Mouse (Mus musculus): ENCODE data around the gene Susd6. TPM values are rescaled to one million over a fixed set of nuclear protein-coding genes. Genes with fewer than 3 reads are reported as not detected.

Gene Susd6
- polyA plus RNA-seq, 1 experiment from 2014 or later, result 17.7 TPM

- Histone ChIP-seq H3K9ac (ENCODE audit: low read depth, low read length) (no peak overlapping the region), H3K4me2 (replicated peaks; ENCODE audit: low read depth, low read length) (no peak overlapping the region), H3K9me3 (ENCODE audit: control insufficient read depth, low read length) (no peaks in the 10 kb centered on the region), H3K27ac (ENCODE audit: low read depth, low read length) (0 out of 2 replicates have a peak overlapping the region, but pooled peaks have one; percentile 10), H3K27me3 (ENCODE audit: control insufficient read depth, insufficient read depth, low read length) (no peaks in the 10 kb centered on the region), H3K4me1 (replicated peaks; ENCODE audit: control insufficient read depth, insufficient read depth, low read length) (peaks cover 2% of the 10 kb centered on the region; the same call in 1 of the 2 replicates), H3K36me3 (ENCODE audit: control insufficient read depth, insufficient read depth, low read length) (no peaks in the 10 kb centered on the region), H3K4me3 (ENCODE audit: low read depth, low read length) (no peak overlapping the region)
- 29% methylated on average over 1 of the region's 1 CpGs for WGBS
- ATAC-seq (ENCODE audit: low FRiP score) (no peak), DNase-seq (ENCODE audit: low spot score) (no peak)
These were observed 65.3 kb downstream of the Susd6 start for GRCm38 (mm10) chr12:80855581-80855980.

- Histone ChIP-seq H3K4me1 (replicated peaks; ENCODE audit: control insufficient read depth, insufficient read depth, low read length) (peaks cover 2% of the 10 kb centered on the region), H3K4me2 (replicated peaks; ENCODE audit: low read depth, low read length) (no peak overlapping the region), H3K27me3 (ENCODE audit: control insufficient read depth, insufficient read depth, low read length) (no peaks in the 10 kb centered on the region), H3K9ac (ENCODE audit: low read depth, low read length) (no peak overlapping the region), H3K9me3 (ENCODE audit: control insufficient read depth, low read length) (no peaks in the 10 kb centered on the region), H3K27ac (ENCODE audit: low read depth, low read length) (peak overlapping the region; percentile 82), H3K36me3 (ENCODE audit: control insufficient read depth, insufficient read depth, low read length) (no peaks in the 10 kb centered on the region), H3K4me3 (ENCODE audit: low read depth, low read length) (no peak overlapping the region)
- 60% methylated on average over 3 of the region's 3 CpGs for WGBS
- DNase-seq (ENCODE audit: low spot score) (peak; percentile 26), ATAC-seq (ENCODE audit: low FRiP score) (peak; percentile 75)
These were observed 67.5 kb downstream of the Susd6 start for GRCm38 (mm10) chr12:80857636-80858293.

DNA sequence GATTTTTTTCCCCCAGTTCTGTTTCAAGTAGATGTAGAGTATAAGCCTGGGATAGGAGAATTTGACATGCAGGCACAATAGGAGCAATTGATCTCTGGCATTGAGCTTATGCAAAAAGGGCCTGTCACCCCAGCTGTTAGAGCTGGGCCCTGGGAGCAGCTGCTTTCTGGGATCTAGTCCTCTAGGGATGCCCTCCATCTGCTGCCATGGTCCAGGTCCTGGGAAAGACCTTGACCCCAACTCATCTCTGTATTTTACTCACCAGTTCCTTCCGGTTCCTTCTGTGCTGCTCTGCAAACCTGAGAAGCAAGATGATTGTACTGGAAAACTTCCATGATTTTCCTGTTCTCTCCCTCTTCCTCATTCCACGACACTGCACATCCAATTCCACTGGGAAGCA, 68.0 kb downstream of the Susd6 start:
- no peak overlapping the region for H3K9ac ChIP-seq (ENCODE audit: low read depth, low read length)
- peak; percentile 86 for ATAC-seq (ENCODE audit: low FRiP score)
- WGBS, result 54% methylated on average over 2 of the region's 2 CpGs

DNA sequence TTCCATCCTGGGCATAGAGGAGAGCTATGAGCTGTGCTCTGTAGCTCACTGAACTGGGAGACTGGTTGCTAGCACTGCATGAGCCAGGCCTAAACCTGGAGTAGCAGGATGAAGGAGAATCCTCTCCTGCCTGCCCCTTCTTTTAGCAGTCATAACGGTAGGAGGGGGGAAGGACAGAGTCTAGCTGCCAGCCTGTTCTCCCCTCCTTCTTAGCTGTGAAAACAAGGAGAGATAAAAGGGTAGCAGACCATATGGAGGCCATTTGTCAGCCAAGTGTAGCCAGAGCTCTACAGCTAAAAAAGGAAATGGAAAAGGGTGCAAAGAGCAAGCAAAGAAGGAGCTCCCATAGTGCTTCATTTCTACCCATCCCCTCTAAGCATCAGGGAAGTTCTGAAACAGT, 71.6 kb downstream of the Susd6 start:
- Histone ChIP-seq H3K4me3 (ENCODE audit: low read depth, low read length) (no peak overlapping the region), H3K4me2 (replicated peaks; ENCODE audit: low read depth, low read length) (no peak overlapping the region), H3K27ac (ENCODE audit: low read depth, low read length) (no peak overlapping the region), H3K27me3 (ENCODE audit: control insufficient read depth, insufficient read depth, low read length) (no peaks in the 10 kb centered on the region), H3K4me1 (replicated peaks; ENCODE audit: control insufficient read depth, insufficient read depth, low read length) (peaks cover 2% of the 10 kb centered on the region), H3K9me3 (ENCODE audit: control insufficient read depth, low read length) (no peaks in the 10 kb centered on the region), H3K36me3 (ENCODE audit: control insufficient read depth, insufficient read depth, low read length) (no peaks in the 10 kb centered on the region), H3K9ac (ENCODE audit: low read depth, low read length) (no peak overlapping the region)
- ATAC-seq (ENCODE audit: low FRiP score) (no peak), DNase-seq (ENCODE audit: low spot score) (no peak)
- 19% methylated on average over 1 of the region's 1 CpGs for WGBS

More for the DNA sequence above, 68.0 kb downstream of the Susd6 start:
- H3K27ac ChIP-seq (ENCODE audit: low read depth, low read length), result peak overlapping the region; percentile 82
- H3K27me3 ChIP-seq (ENCODE audit: control insufficient read depth, insufficient read depth, low read length), result no peaks in the 10 kb centered on the region
- H3K9me3 ChIP-seq (ENCODE audit: control insufficient read depth, low read length), result no peaks in the 10 kb centered on the region
- H3K4me3 ChIP-seq (ENCODE audit: low read depth, low read length), result no peak overlapping the region
- no peaks in the 10 kb centered on the region for H3K36me3 ChIP-seq (ENCODE audit: control insufficient read depth, insufficient read depth, low read length)
- DNase-seq (ENCODE audit: low spot score), result peak; percentile 70
- peaks cover 2% of the 10 kb centered on the region for H3K4me1 ChIP-seq (replicated peaks; ENCODE audit: control insufficient read depth, insufficient read depth, low read length)
- no peak overlapping the region for H3K4me2 ChIP-seq (replicated peaks; ENCODE audit: low read depth, low read length)

DNA sequence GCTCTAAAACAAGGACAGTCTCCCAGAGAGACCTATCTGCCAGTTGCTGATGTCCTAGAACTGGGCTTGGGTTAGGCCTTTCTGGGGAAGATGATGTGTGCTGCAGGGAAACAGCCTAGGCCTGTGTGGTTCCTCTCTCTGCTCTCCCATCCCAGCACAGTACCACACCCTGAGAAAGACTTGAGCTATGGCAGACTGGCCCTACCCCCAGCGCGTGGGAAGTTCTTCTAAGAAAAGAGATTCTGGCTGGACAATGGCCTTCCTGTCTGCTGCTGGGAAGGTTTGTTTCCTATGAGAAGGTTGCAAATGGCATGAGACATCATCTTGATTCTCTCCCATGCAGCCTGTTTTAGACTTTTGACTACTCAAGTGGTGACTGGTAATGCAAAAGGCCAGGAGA, 73.1 kb downstream of the Susd6 start:
- Histone ChIP-seq H3K27ac (ENCODE audit: low read depth, low read length) (no peak overlapping the region), H3K9me3 (ENCODE audit: control insufficient read depth, low read length) (no peaks in the 10 kb centered on the region), H3K4me1 (replicated peaks; ENCODE audit: control insufficient read depth, insufficient read depth, low read length) (peaks cover under 1% of the 10 kb centered on the region), H3K36me3 (ENCODE audit: control insufficient read depth, insufficient read depth, low read length) (no peaks in the 10 kb centered on the region), H3K4me2 (replicated peaks; ENCODE audit: low read depth, low read length) (no peak overlapping the region), H3K27me3 (ENCODE audit: control insufficient read depth, insufficient read depth, low read length) (no peaks in the 10 kb centered on the region), H3K9ac (ENCODE audit: low read depth, low read length) (no peak overlapping the region), H3K4me3 (ENCODE audit: low read depth, low read length) (no peak overlapping the region)
- ATAC-seq (ENCODE audit: low FRiP score) (no peak), DNase-seq (ENCODE audit: low spot score) (no peak)
- WGBS, result 69% methylated on average over 2 of the region's 2 CpGs

DNA sequence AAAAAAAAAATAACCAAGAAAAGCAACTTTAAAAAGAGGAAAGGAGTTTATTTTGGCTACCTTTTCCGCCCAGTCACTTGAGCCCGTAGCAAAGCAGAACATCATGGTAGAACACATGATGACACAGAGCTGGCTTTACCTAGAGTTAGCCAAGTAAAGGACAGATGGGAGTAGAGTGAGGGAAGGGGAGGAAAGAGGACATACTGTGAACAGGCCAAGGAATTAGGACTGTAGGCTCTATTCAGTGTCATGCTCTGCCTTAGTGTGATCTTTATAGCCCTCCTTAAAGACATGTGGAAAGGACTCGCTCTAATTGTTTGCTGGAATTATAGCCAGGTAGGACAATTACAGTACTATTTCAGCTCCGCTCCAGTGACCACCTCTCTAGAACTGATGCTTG, 74.9 kb downstream of the Susd6 start:
- no peaks in the 10 kb centered on the region for H3K9me3 ChIP-seq (ENCODE audit: control insufficient read depth, low read length)
- no peak for ATAC-seq (ENCODE audit: low FRiP score)
- 93% methylated on average over 4 of the region's 4 CpGs for WGBS
- no peak overlapping the region for H3K4me2 ChIP-seq (replicated peaks; ENCODE audit: low read depth, low read length)
- H3K27ac ChIP-seq (ENCODE audit: low read depth, low read length), result no peak overlapping the region
- DNase-seq (ENCODE audit: low spot score), result no peak
- H3K4me3 ChIP-seq (ENCODE audit: low read depth, low read length), result no peak overlapping the region
- no peaks in the 10 kb centered on the region for H3K36me3 ChIP-seq (ENCODE audit: control insufficient read depth, insufficient read depth, low read length)
- H3K4me1 ChIP-seq (replicated peaks; ENCODE audit: control insufficient read depth, insufficient read depth, low read length), result no peaks in the 10 kb centered on the region; the same call in none of the 2 replicates
- no peaks in the 10 kb centered on the region for H3K27me3 ChIP-seq (ENCODE audit: control insufficient read depth, insufficient read depth, low read length)
- H3K9ac ChIP-seq (ENCODE audit: low read depth, low read length), result no peak overlapping the region

- WGBS, result 88% methylated on average over 2 of the region's 2 CpGs
- Histone ChIP-seq H3K4me3 (ENCODE audit: low read depth, low read length) (no peak overlapping the region), H3K4me2 (replicated peaks; ENCODE audit: low read depth, low read length) (no peak overlapping the region), H3K27me3 (ENCODE audit: control insufficient read depth, insufficient read depth, low read length) (no peaks in the 10 kb centered on the region), H3K9ac (ENCODE audit: low read depth, low read length) (no peak overlapping the region), H3K27ac (ENCODE audit: low read depth, low read length) (no peak overlapping the region), H3K36me3 (ENCODE audit: control insufficient read depth, insufficient read depth, low read length) (no peaks in the 10 kb centered on the region), H3K4me1 (replicated peaks; ENCODE audit: control insufficient read depth, insufficient read depth, low read length) (no peaks in the 10 kb centered on the region; the same call in none of the 2 replicates), H3K9me3 (ENCODE audit: control insufficient read depth, low read length) (no peaks in the 10 kb centered on the region)
- ATAC-seq (ENCODE audit: low FRiP score) (no peak), DNase-seq (ENCODE audit: low spot score) (no peak)
These were observed 75.7 kb downstream of the Susd6 start for GRCm38 (mm10) chr12:80866023-80866422.

- DNase-seq (ENCODE audit: low spot score), result no peak
- no peak for ATAC-seq (ENCODE audit: low FRiP score)
- no peaks in the 10 kb centered on the region for H3K36me3 ChIP-seq (ENCODE audit: control insufficient read depth, insufficient read depth, low read length)
- no peaks in the 10 kb centered on the region for H3K9me3 ChIP-seq (ENCODE audit: control insufficient read depth, low read length)
- no peak overlapping the region for H3K4me2 ChIP-seq (replicated peaks; ENCODE audit: low read depth, low read length)
- WGBS, result 90% methylated on average over 3 of the region's 3 CpGs
- no peak overlapping the region for H3K27ac ChIP-seq (ENCODE audit: low read depth, low read length)
- no peak overlapping the region for H3K4me3 ChIP-seq (ENCODE audit: low read depth, low read length)
- no peaks in the 10 kb centered on the region for H3K27me3 ChIP-seq (ENCODE audit: control insufficient read depth, insufficient read depth, low read length)
- H3K4me1 ChIP-seq (replicated peaks; ENCODE audit: control insufficient read depth, insufficient read depth, low read length), result no peaks in the 10 kb centered on the region; the same call in 1 of the 2 replicates
- no peak overlapping the region for H3K9ac ChIP-seq (ENCODE audit: low read depth, low read length)
These were observed 76.8 kb downstream of the Susd6 start for GRCm38 (mm10) chr12:80867083-80867482.

GRCm38 (mm10) chr12:80868401-80868800, 78.1 kb downstream of the Susd6 start:
- H3K27ac ChIP-seq (ENCODE audit: low read depth, low read length), result no peak overlapping the region

More at GRCm38 (mm10) chr12:80868401-80868800, 78.1 kb downstream of the Susd6 start:
- Histone ChIP-seq H3K36me3 (ENCODE audit: control insufficient read depth, insufficient read depth, low read length) (no peaks in the 10 kb centered on the region), H3K4me2 (replicated peaks; ENCODE audit: low read depth, low read length) (no peak overlapping the region), H3K4me3 (ENCODE audit: low read depth, low read length) (no peak overlapping the region), H3K9ac (ENCODE audit: low read depth, low read length) (no peak overlapping the region), H3K4me1 (replicated peaks; ENCODE audit: control insufficient read depth, insufficient read depth, low read length) (no peaks in the 10 kb centered on the region; the same call in 1 of the 2 replicates), H3K27me3 (ENCODE audit: control insufficient read depth, insufficient read depth, low read length) (no peaks in the 10 kb centered on the region), H3K9me3 (ENCODE audit: control insufficient read depth, low read length) (no peaks in the 10 kb centered on the region)
- WGBS, result 93% methylated on average over 7 of the region's 7 CpGs
- no peak for ATAC-seq (ENCODE audit: low FRiP score)
- DNase-seq (ENCODE audit: low spot score), result no peak
